Mouse (Mus musculus) embryonic facial prominence, embryonic 15.5 days (tissue): Measurements from ENCODE around the gene Gp1bb. TPM values are rescaled to one million over a fixed set of nuclear protein-coding genes. Genes with fewer than 3 reads are reported as not detected.

Source experiments
- ATAC-seq: fragments of 200-750 bp; cut with Nextera tagmentation; 2 replicates; pipeline ENCODE4 v1.8.0; 2017; ENCODE audit warnings: low read depth, moderate TSS enrichment; ENCODE audit not compliant: insufficient number of reproducible peaks, low FRiP score, low TSS enrichment
- H3K27ac ChIP-seq: fragments of 300-500 bp; sonication (generic); replicated peaks from 2 replicates; pipeline ENCODE4 v1.5.1; 2015; ENCODE audit warnings: mild to moderate bottlenecking, inconsistent platforms
- H3K27me3 ChIP-seq: fragments of 300-500 bp; sonication (generic); 2 replicates; pipeline ENCODE4 v1.6.1; 2015; ENCODE audit warnings: inconsistent platforms
- H3K36me3 ChIP-seq: fragments of 300-500 bp; sonication (generic); 2 replicates; pipeline ENCODE4 v1.6.1; 2015; ENCODE audit warnings: mild to moderate bottlenecking, inconsistent platforms
- H3K4me1 ChIP-seq: fragments of 300-500 bp; sonication (generic); 2 replicates; pipeline ENCODE4 v1.6.1; 2015; ENCODE audit warnings: inconsistent platforms
- H3K4me2 ChIP-seq: fragments of 300-500 bp; sonication (generic); replicated peaks from 2 replicates; pipeline ENCODE4 v1.6.1; 2015; ENCODE audit warnings: mild to moderate bottlenecking, inconsistent platforms
- H3K4me3 ChIP-seq: fragments of 300-500 bp; sonication (generic); replicated peaks from 2 replicates; pipeline ENCODE4 v1.5.1; 2015; ENCODE audit warnings: mild to moderate bottlenecking, inconsistent platforms
- H3K9ac ChIP-seq: fragments of 300-500 bp; sonication (generic); 2 replicates; pipeline ENCODE4 v1.6.1; 2015; ENCODE audit warnings: inconsistent platforms
- H3K9me3 ChIP-seq: fragments of 300-500 bp; sonication (generic); replicated peaks from 2 replicates; pipeline ENCODE4 v1.6.1; 2016; ENCODE audit warnings: inconsistent platforms
- WGBS: fragments of 180-500 bp; shearing (Covaris S2); methylation state at CpG from one replicate; pipeline ENCODE4 v1.1.7; 2015; 5-methylcytosine and 5-hydroxymethylcytosine counted together
- polyA plus RNA-seq: library from polyadenylated mRNA; unstranded; fragments of >200 nt; fragmentation: Nextera tagmentation; extraction: Ambion mirVana; gene quantifications from 2 replicates; pipeline ENCODE4 v1.2.1, GENCODE M21; 2015

The Gp1bb gene
- polyA plus RNA-seq, 1 experiment from 2014 or later: 2.8 TPM

- H3K9me3 ChIP-seq: no peaks in the 10 kb centered on the region
- no peaks in the 10 kb centered on the region for H3K36me3 ChIP-seq
- 51% methylated on average over 7 of the region's 7 CpGs for WGBS
- no peak overlapping the region for H3K9ac ChIP-seq
- peak overlapping the region; percentile 44; the same call in 1 of the 2 replicates for H3K27ac ChIP-seq
- H3K4me3 ChIP-seq: no peak overlapping the region
- ATAC-seq: 0 out of 2 replicates have a peak, but pooled peaks have one; percentile 8
- no peak overlapping the region for H3K4me2 ChIP-seq
- H3K4me1 ChIP-seq: peaks cover 17% of the 10 kb centered on the region
- H3K27me3 ChIP-seq: no peaks in the 10 kb centered on the region
Observed at GRCm38 (mm10) chr16:18601447-18601846, 20.8 kb downstream of the Gp1bb start.

GRCm38 (mm10) chr16:18598006-18598405 lies 24.2 kb downstream of the Gp1bb start:
- 56% methylated on average over 3 of the region's 3 CpGs for WGBS
- H3K4me1 ChIP-seq: peaks cover 11% of the 10 kb centered on the region
- no peaks in the 10 kb centered on the region for H3K9me3 ChIP-seq
- no peaks in the 10 kb centered on the region for H3K36me3 ChIP-seq
- H3K27ac ChIP-seq: no peak overlapping the region
- H3K27me3 ChIP-seq: peaks cover 5% of the 10 kb centered on the region; the same call in 1 of the 2 replicates
- H3K4me3 ChIP-seq: no peak overlapping the region
- H3K9ac ChIP-seq: no peak overlapping the region
- no peak overlapping the region for H3K4me2 ChIP-seq
- ATAC-seq: no peak

- Histone ChIP-seq H3K4me3 (no peak overlapping the region), H3K9me3 (no peaks in the 10 kb centered on the region), H3K36me3 (no peaks in the 10 kb centered on the region), H3K9ac (no peak overlapping the region), H3K4me1 (peaks cover 9% of the 10 kb centered on the region), H3K27ac (no peak overlapping the region), H3K27me3 (peaks cover 19% of the 10 kb centered on the region), H3K4me2 (no peak overlapping the region)
- ATAC-seq: no peak
- WGBS: 43% methylated on average over 5 of the region's 5 CpGs
Observed at GRCm38 (mm10) chr16:18596255-18596654, 25.9 kb downstream of the Gp1bb start.

- Histone ChIP-seq H3K4me1 (peaks cover 22% of the 10 kb centered on the region), H3K27me3 (peaks cover 42% of the 10 kb centered on the region), H3K4me2 (no peak overlapping the region), H3K9ac (no peak overlapping the region), H3K4me3 (no peak overlapping the region), H3K9me3 (no peaks in the 10 kb centered on the region), H3K27ac (no peak overlapping the region), H3K36me3 (no peaks in the 10 kb centered on the region)
- 64% methylated on average over 2 of the region's 2 CpGs for WGBS
- ATAC-seq: no peak
Observed at GRCm38 (mm10) chr16:18593930-18594329, 28.3 kb downstream of the Gp1bb start.

- ATAC-seq: no peak
- 3% methylated on average over 59 of the region's 59 CpGs for WGBS
- Histone ChIP-seq H3K27ac (no peak overlapping the region), H3K4me3 (peak overlapping the region; percentile 21), H3K36me3 (no peaks in the 10 kb centered on the region), H3K4me1 (peaks cover 43% of the 10 kb centered on the region), H3K9me3 (no peaks in the 10 kb centered on the region), H3K4me2 (peak overlapping the region; percentile 54), H3K27me3 (peaks cover 66% of the 10 kb centered on the region), H3K9ac (no peak overlapping the region)
Observed at GRCm38 (mm10) chr16:18591047-18592018, 30.9 kb downstream of the Gp1bb start.

GRCm38 (mm10) chr16:18589804-18590790 lies 32.1 kb downstream of the Gp1bb start, which contains the start of gene Tbx1:
Gene Tbx1 (minus strand): TSS chr16:18590671.
- 6% methylated on average over 48 of the region's 48 CpGs for WGBS
- H3K27me3 ChIP-seq: peaks cover 78% of the 10 kb centered on the region
- H3K27ac ChIP-seq: no peak within 1 kb of the TSS
- H3K9ac ChIP-seq: no peak within 1 kb of the TSS
- peaks cover 46% of the 10 kb centered on the region for H3K4me1 ChIP-seq
- ATAC-seq: no peak
- H3K36me3 ChIP-seq: no peaks in the 10 kb centered on the region
- no peaks in the 10 kb centered on the region for H3K9me3 ChIP-seq
- H3K4me3 ChIP-seq: peak within 1 kb of the TSS; percentile 35
- peak within 1 kb of the TSS; percentile 54 for H3K4me2 ChIP-seq

- no peak overlapping the region for H3K9ac ChIP-seq
- 42% methylated on average over 9 of the region's 9 CpGs for WGBS
- peak overlapping the region; percentile 75; the same call in 1 of the 2 replicates for H3K4me2 ChIP-seq
- H3K27ac ChIP-seq: no peak overlapping the region
- no peaks in the 10 kb centered on the region for H3K36me3 ChIP-seq
- H3K27me3 ChIP-seq: peaks cover 87% of the 10 kb centered on the region
- H3K9me3 ChIP-seq: no peaks in the 10 kb centered on the region
- H3K4me3 ChIP-seq: peak overlapping the region; percentile 48; the same call in 1 of the 2 replicates
- no peak for ATAC-seq
- peaks cover 46% of the 10 kb centered on the region for H3K4me1 ChIP-seq
Observed at GRCm38 (mm10) chr16:18589080-18589621, 33.1 kb downstream of the Gp1bb start.

- ATAC-seq: no peak
- H3K9me3 ChIP-seq: no peaks in the 10 kb centered on the region
- peak overlapping the region; percentile 75 for H3K4me2 ChIP-seq
- no peaks in the 10 kb centered on the region for H3K36me3 ChIP-seq
- 10% methylated on average over 31 of the region's 31 CpGs for WGBS
- H3K4me1 ChIP-seq: peaks cover 46% of the 10 kb centered on the region
- peak overlapping the region; percentile 48 for H3K4me3 ChIP-seq
- H3K27ac ChIP-seq: peak overlapping the region; percentile 58; the same call in 1 of the 2 replicates
- peaks cover 92% of the 10 kb centered on the region for H3K27me3 ChIP-seq
- no peak overlapping the region for H3K9ac ChIP-seq
Observed at GRCm38 (mm10) chr16:18588738-18589055, 33.5 kb downstream of the Gp1bb start.

GRCm38 (mm10) chr16:18587847-18588737 lies 34.1 kb downstream of the Gp1bb start:
- ATAC-seq: peak; percentile 53
- H3K27me3 ChIP-seq: peaks cover 94% of the 10 kb centered on the region
- H3K36me3 ChIP-seq: no peaks in the 10 kb centered on the region
- 4% methylated on average over 57 of the region's 57 CpGs for WGBS
- peak overlapping the region; percentile 75 for H3K4me2 ChIP-seq
- H3K27ac ChIP-seq: peak overlapping the region; percentile 58
- H3K4me3 ChIP-seq: peak overlapping the region; percentile 48
- H3K9me3 ChIP-seq: no peaks in the 10 kb centered on the region
- peaks cover 46% of the 10 kb centered on the region for H3K4me1 ChIP-seq
- no peak overlapping the region for H3K9ac ChIP-seq

- Histone ChIP-seq H3K9ac (peak overlapping the region; percentile 27), H3K36me3 (no peaks in the 10 kb centered on the region), H3K27ac (peak overlapping the region; percentile 71), H3K4me2 (peak overlapping the region; percentile 75), H3K4me3 (peak overlapping the region; percentile 48), H3K4me1 (peaks cover 55% of the 10 kb centered on the region), H3K27me3 (peaks cover 97% of the 10 kb centered on the region), H3K9me3 (no peaks in the 10 kb centered on the region)
- 2% methylated on average over 31 of the region's 62 CpGs for WGBS
- no peak for ATAC-seq
Observed at GRCm38 (mm10) chr16:18586906-18587546, 35.2 kb downstream of the Gp1bb start.
